Mouse (Mus musculus) heart, embryonic 13.5 days (tissue): ENCODE measurements around the gene Calm5. TPM values are rescaled to one million over a fixed set of nuclear protein-coding genes. Genes with fewer than 3 reads are reported as not detected.

Experiments
- ATAC-seq: fragments of 200-750 bp; cut with Nextera tagmentation; 2 replicates; pipeline ENCODE4 v1.8.0; 2017; ENCODE audit warnings: moderate TSS enrichment; ENCODE audit not compliant: insufficient number of reproducible peaks, low FRiP score, low TSS enrichment; ENCODE audit errors: extremely low read depth
- H3K27ac ChIP-seq: fragments of 300-500 bp; sonication (generic); replicated peaks from 2 replicates; pipeline ENCODE4 v1.5.1; 2015; ENCODE audit warnings: moderate library complexity, mild to moderate bottlenecking, inconsistent platforms
- H3K27me3 ChIP-seq: fragments of 300-500 bp; sonication (generic); replicated peaks from 2 replicates; pipeline ENCODE4 v1.6.1; 2015; ENCODE audit warnings: mild to moderate bottlenecking, inconsistent platforms
- H3K36me3 ChIP-seq: fragments of 300-500 bp; sonication (generic); 2 replicates; pipeline ENCODE4 v1.6.1; 2015; ENCODE audit warnings: mild to moderate bottlenecking, inconsistent platforms
- H3K4me1 ChIP-seq: fragments of 300-500 bp; sonication (generic); 2 replicates; pipeline ENCODE4 v1.6.1; 2015; ENCODE audit warnings: inconsistent platforms
- H3K4me2 ChIP-seq: fragments of 300-500 bp; sonication (generic); 2 replicates; pipeline ENCODE4 v1.6.1; 2015; ENCODE audit warnings: inconsistent platforms, mild to moderate bottlenecking, moderate library complexity
- H3K4me3 ChIP-seq: fragments of 300-500 bp; sonication (generic); 2 replicates; pipeline ENCODE4 v1.5.1; 2015; ENCODE audit warnings: moderate library complexity, mild to moderate bottlenecking, inconsistent platforms
- H3K9ac ChIP-seq: fragments of 300-500 bp; sonication (generic); 2 replicates; pipeline ENCODE4 v1.6.1; 2015; ENCODE audit warnings: inconsistent platforms, mild to moderate bottlenecking, moderate library complexity
- H3K9me3 ChIP-seq: fragments of 300-500 bp; sonication (generic); 2 replicates; pipeline ENCODE4 v1.6.1; 2016; ENCODE audit warnings: inconsistent platforms
- WGBS: fragments of 180-500 bp; shearing (Covaris S2); methylation state at CpG from one replicate; pipeline ENCODE4 v1.1.7; 2015; ENCODE audit warnings: mixed read lengths; 5-methylcytosine and 5-hydroxymethylcytosine counted together
- polyA plus RNA-seq: library from polyadenylated mRNA; unstranded; fragments of >200 nt; fragmentation: Nextera tagmentation; extraction: Ambion mirVana; gene quantifications from 2 replicates; pipeline ENCODE4 v1.2.1, GENCODE M21; 2015

Calm5 gene
- polyA plus RNA-seq, 1 experiment from 2014 or later, result not detected

- Histone ChIP-seq H3K4me1 (peaks cover 15% of the 10 kb centered on the region), H3K36me3 (no peaks in the 10 kb centered on the region), H3K4me3 (no peak overlapping the region), H3K27me3 (no peaks in the 10 kb centered on the region), H3K4me2 (peak overlapping the region; percentile 42), H3K9ac (no peak overlapping the region), H3K9me3 (no peaks in the 10 kb centered on the region), H3K27ac (peak overlapping the region; percentile 54)
- no peak for ATAC-seq
- WGBS, result 42% methylated on average over 8 of the region's 8 CpGs
Observed at GRCm38 (mm10) chr13:3866355-3867052, 12.5 kb downstream of the Calm5 start.

DNA sequence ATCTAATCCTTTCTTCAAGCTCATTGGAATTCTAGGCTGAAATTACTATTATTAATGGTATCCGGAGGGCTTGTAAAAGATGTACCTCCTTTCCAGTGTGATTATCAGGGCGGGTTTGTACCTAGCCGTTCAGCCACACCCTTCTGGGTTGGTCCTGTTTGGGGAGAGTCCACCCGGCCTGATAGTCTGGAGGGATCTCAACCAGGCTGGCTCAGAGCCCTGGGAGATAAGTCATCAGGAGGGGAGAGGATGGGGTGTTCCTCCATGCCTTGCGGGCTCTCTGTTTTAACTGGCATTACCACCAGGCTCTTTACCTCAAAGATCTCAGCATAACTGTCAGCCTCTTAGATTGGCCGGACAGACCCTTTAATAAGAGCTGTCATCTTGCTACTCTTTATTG is 13.2 kb downstream of the Calm5 start:
- 72% methylated on average over 6 of the region's 6 CpGs for WGBS
- no peak overlapping the region for H3K4me3 ChIP-seq
- no peaks in the 10 kb centered on the region for H3K27me3 ChIP-seq
- H3K27ac ChIP-seq, result no peak overlapping the region
- H3K9me3 ChIP-seq, result no peaks in the 10 kb centered on the region
- H3K4me1 ChIP-seq, result peaks cover 15% of the 10 kb centered on the region
- H3K36me3 ChIP-seq, result no peaks in the 10 kb centered on the region
- ATAC-seq, result no peak; the same call in 1 of the 2 replicates
- H3K4me2 ChIP-seq, result no peak overlapping the region
- H3K9ac ChIP-seq, result no peak overlapping the region

- Histone ChIP-seq H3K36me3 (no peaks in the 10 kb centered on the region), H3K9me3 (no peaks in the 10 kb centered on the region), H3K27ac (no peak overlapping the region), H3K9ac (no peak overlapping the region), H3K4me3 (no peak overlapping the region), H3K4me1 (peaks cover 15% of the 10 kb centered on the region), H3K4me2 (no peak overlapping the region), H3K27me3 (no peaks in the 10 kb centered on the region)
- ATAC-seq, result no peak
Observed at GRCm38 (mm10) chr13:3869901-3870300, 15.9 kb downstream of the Calm5 start.

- Histone ChIP-seq H3K4me3 (no peak overlapping the region), H3K27me3 (no peaks in the 10 kb centered on the region), H3K4me2 (no peak overlapping the region), H3K36me3 (no peaks in the 10 kb centered on the region), H3K4me1 (peaks cover 17% of the 10 kb centered on the region), H3K27ac (no peak overlapping the region), H3K9me3 (no peaks in the 10 kb centered on the region), H3K9ac (no peak overlapping the region)
- no peak for ATAC-seq
- 84% methylated on average over 4 of the region's 4 CpGs for WGBS
Observed at GRCm38 (mm10) chr13:3872832-3873231, 18.9 kb downstream of the Calm5 start.

- Histone ChIP-seq H3K27ac (no peak overlapping the region), H3K9me3 (no peaks in the 10 kb centered on the region), H3K4me2 (no peak overlapping the region), H3K27me3 (no peaks in the 10 kb centered on the region), H3K9ac (no peak overlapping the region), H3K4me1 (peaks cover 18% of the 10 kb centered on the region), H3K4me3 (no peak overlapping the region), H3K36me3 (peaks cover 18% of the 10 kb centered on the region)
- 71% methylated on average over 6 of the region's 6 CpGs for WGBS
- ATAC-seq, result no peak
Observed at GRCm38 (mm10) chr13:3876448-3876847, 22.5 kb downstream of the Calm5 start.

GRCm38 (mm10) chr13:3877185-3877584 is 23.2 kb downstream of the Calm5 start:
- Histone ChIP-seq H3K27ac (peak overlapping the region; percentile 25; the same call in 1 of the 2 replicates), H3K27me3 (no peaks in the 10 kb centered on the region), H3K36me3 (peaks cover 25% of the 10 kb centered on the region), H3K4me2 (no peak overlapping the region), H3K9ac (no peak overlapping the region), H3K9me3 (no peaks in the 10 kb centered on the region), H3K4me3 (no peak overlapping the region), H3K4me1 (peaks cover 18% of the 10 kb centered on the region)
- no peak for ATAC-seq
- 47% methylated on average over 6 of the region's 6 CpGs for WGBS

- H3K4me3 ChIP-seq, result no peak overlapping the region
- 57% methylated on average over 4 of the region's 4 CpGs for whole genome bisulfite sequencing
Observed at GRCm38 (mm10) chr13:3877679-3878220, 23.8 kb downstream of the Calm5 start.

GRCm38 (mm10) chr13:3886663-3887062 is 32.7 kb downstream of the Calm5 start:
- 90% methylated on average over 7 of the region's 7 CpGs for WGBS
- H3K4me2 ChIP-seq, result no peak overlapping the region
- no peak overlapping the region for H3K27ac ChIP-seq
- H3K9ac ChIP-seq, result no peak overlapping the region
- H3K36me3 ChIP-seq, result peaks cover 75% of the 10 kb centered on the region
- H3K9me3 ChIP-seq, result no peaks in the 10 kb centered on the region
- H3K27me3 ChIP-seq, result no peaks in the 10 kb centered on the region
- H3K4me3 ChIP-seq, result no peak overlapping the region
- peaks cover 17% of the 10 kb centered on the region for H3K4me1 ChIP-seq
- ATAC-seq, result no peak

More at GRCm38 (mm10) chr13:3877679-3878220, 23.8 kb downstream of the Calm5 start:
- peaks cover 31% of the 10 kb centered on the region for H3K36me3 ChIP-seq
- H3K9me3 ChIP-seq, result no peaks in the 10 kb centered on the region
- H3K9ac ChIP-seq, result no peak overlapping the region
- no peak for ATAC-seq
- no peak overlapping the region for H3K4me2 ChIP-seq
- H3K27me3 ChIP-seq, result no peaks in the 10 kb centered on the region
- H3K27ac ChIP-seq, result 0 out of 2 replicates have a peak overlapping the region, but pooled peaks have one; percentile 25
- peaks cover 18% of the 10 kb centered on the region for H3K4me1 ChIP-seq

DNA sequence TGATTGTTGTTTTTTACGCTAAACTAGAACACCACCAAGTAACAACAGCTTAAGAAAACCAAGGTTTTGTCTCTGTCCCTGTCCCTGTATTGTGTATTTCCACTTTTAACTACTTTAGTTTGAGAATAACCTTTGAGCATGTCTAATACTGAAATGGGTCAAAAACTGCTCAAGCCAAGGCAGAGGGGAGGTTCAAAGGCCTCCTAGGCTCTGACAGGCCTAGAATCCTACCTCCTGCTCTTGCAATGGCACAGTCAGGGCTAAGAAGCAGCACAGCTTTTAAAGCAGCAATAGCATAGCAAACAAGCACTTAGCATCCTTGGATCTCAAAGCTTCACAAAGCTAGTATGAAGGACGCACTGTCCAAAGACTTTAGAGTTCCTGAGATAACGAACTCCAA is 35.1 kb downstream of the Calm5 start:
- H3K9ac ChIP-seq, result no peak overlapping the region
- no peaks in the 10 kb centered on the region for H3K9me3 ChIP-seq
- no peak overlapping the region for H3K4me2 ChIP-seq
- H3K27ac ChIP-seq, result no peak overlapping the region
- no peak for ATAC-seq
- no peaks in the 10 kb centered on the region for H3K27me3 ChIP-seq
- H3K4me3 ChIP-seq, result no peak overlapping the region
- WGBS, result 74% methylated on average over 3 of the region's 3 CpGs
- peaks cover 30% of the 10 kb centered on the region for H3K4me1 ChIP-seq
- peaks cover 51% of the 10 kb centered on the region for H3K36me3 ChIP-seq

DNA sequence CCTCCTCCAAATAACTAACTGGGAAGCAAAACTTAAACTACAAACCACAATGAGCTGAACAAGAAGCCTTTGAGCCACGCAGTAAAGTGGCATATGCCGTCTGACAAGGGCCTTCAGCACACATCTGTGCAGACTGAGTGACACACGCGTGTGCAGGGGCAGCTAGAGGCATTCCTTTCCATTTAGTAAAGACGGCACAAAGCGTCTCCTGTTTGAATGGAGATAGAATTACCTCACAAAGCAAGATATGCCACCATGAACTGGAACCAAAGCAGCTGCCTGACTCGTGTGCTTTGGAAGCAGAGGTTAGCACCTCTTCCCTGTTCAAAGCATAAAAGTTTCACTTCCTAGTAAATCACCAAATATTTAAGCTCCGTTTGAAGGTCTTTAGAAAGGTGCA is 36.1 kb downstream of the Calm5 start:
- Histone ChIP-seq H3K4me2 (0 out of 2 replicates have a peak overlapping the region, but pooled peaks have one; percentile 18), H3K9me3 (no peaks in the 10 kb centered on the region), H3K4me1 (peaks cover 33% of the 10 kb centered on the region), H3K4me3 (no peak overlapping the region), H3K36me3 (peaks cover 42% of the 10 kb centered on the region), H3K9ac (no peak overlapping the region; the same call in 1 of the 2 replicates), H3K27ac (no peak overlapping the region), H3K27me3 (no peaks in the 10 kb centered on the region)
- ATAC-seq, result no peak
- 52% methylated on average over 8 of the region's 8 CpGs for WGBS

DNA sequence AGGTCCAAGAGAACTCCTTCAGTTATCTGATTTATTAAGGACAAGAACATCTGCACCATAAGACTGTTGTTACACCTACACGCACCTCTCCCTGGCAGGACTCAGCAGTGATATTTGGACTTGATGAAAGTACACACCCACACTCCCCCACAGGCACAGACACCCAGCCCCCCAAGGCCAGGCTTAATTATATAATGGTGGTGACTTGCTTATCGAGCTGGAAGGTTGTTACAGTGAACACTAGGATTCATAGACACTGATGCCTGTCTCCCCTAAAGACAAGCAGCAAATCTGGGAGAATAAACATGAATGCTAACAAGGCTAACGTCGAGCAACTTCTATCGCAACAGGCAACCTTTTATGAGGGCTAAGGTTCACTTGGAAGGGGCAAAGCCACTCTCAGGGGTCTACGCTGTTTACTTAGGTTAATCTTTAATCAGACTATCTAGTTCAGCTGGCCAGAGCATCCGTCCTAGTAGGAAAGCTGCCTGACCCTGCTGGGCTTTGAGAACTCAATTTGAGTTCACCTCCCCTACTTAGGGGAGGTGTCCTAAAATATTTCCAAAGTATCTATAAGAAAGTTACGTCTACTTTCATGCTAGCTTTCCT is 37.6 kb downstream of the Calm5 start:
- peak overlapping the region; percentile 89 for H3K9ac ChIP-seq
- H3K4me1 ChIP-seq, result peaks cover 33% of the 10 kb centered on the region
- H3K4me3 ChIP-seq, result peak overlapping the region; percentile 79
- H3K9me3 ChIP-seq, result no peaks in the 10 kb centered on the region
- no peak for ATAC-seq
- peak overlapping the region; percentile 77 for H3K4me2 ChIP-seq
- H3K36me3 ChIP-seq, result peaks cover 26% of the 10 kb centered on the region
- H3K27me3 ChIP-seq, result no peaks in the 10 kb centered on the region
- peak overlapping the region; percentile 36; the same call in 1 of the 2 replicates for H3K27ac ChIP-seq
- 40% methylated on average over 8 of the region's 8 CpGs for WGBS
